Mouse (Mus musculus) neural tube, embryonic 11.5 days (tissue): Measurements from ENCODE around the gene St6galnac6. TPM values are rescaled to one million over a fixed set of nuclear protein-coding genes. Genes with fewer than 3 reads are reported as not detected.

Source experiments
- microRNA counts: library from miRNA; unstranded; fragments of <30 nt; microRNA quantifications from one replicate; lab custom pipeline; 2015
- microRNA-seq: library from miRNA; unstranded; fragments of <30 nt; microRNA quantifications from one replicate; pipeline ENCODE4, GENCODE M21; 2016
- polyA plus RNA-seq: library from polyadenylated mRNA; unstranded; fragments of >200 nt; fragmentation: Nextera tagmentation; extraction: Ambion mirVana; gene quantifications from 2 replicates; pipeline ENCODE4 v1.2.1, GENCODE M21; 2014

The St6galnac6 gene
- polyA plus RNA-seq, 1 experiment from 2014 or later = 5.1 TPM

MicroRNA genes within 50 kb of the gene (microRNA counts, 519-probe panel; counts per million panel counts)
- microRNA mmu-miR-1954 (lab: Ali Mortazavi, UCI) = 171 counts per million, percentile 57 among the panel's probes with 10 or more counts

Small RNA genes lying within 50 kb of the gene (microRNA-seq; reads per million reads assigned to microRNA genes)
- not detected for gene Mir1954

Other genes starting within 250 kb of the St6galnac6 start
- gene Ciz1, start 247.4 kb upstream of the St6galnac6 start, polyA plus RNA-seq = 57.0 TPM in 2 replicates
- gene Dnm1, start 246.4 kb upstream of the St6galnac6 start, polyA plus RNA-seq = 23.7 and 29.5 TPM in 2 replicates
- 59.8 and 65.6 TPM in 2 replicates for gene 1110008P14Rik, start 217.8 kb upstream of the St6galnac6 start, polyA plus RNA-seq
- 0.25 and 0.51 TPM in 2 replicates for gene Lcn2, start 211.5 kb upstream of the St6galnac6 start, polyA plus RNA-seq
- 25.6 and 33.6 TPM in 2 replicates for gene Ptges2, start 203.8 kb upstream of the St6galnac6 start, polyA plus RNA-seq
- gene Naif1, start 149.3 kb upstream of the St6galnac6 start, polyA plus RNA-seq = 5.5 and 6.9 TPM in 2 replicates
- gene Slc25a25, start 148.3 kb upstream of the St6galnac6 start, polyA plus RNA-seq = 28.1 and 33.5 TPM in 2 replicates
- gene Fam102a, start 64.4 kb upstream of the St6galnac6 start, polyA plus RNA-seq = 13.1 and 13.2 TPM in 2 replicates
- gene Dpm2, start 28.9 kb upstream of the St6galnac6 start, polyA plus RNA-seq = 110 and 111 TPM in 2 replicates
- gene Pip5kl1, start 24.9 kb upstream of the St6galnac6 start, polyA plus RNA-seq = 2.6 and 3.6 TPM in 2 replicates
- gene 9430097D07Rik, start 24.0 kb upstream of the St6galnac6 start, polyA plus RNA-seq = 0.25 and 0.58 TPM in 2 replicates
- 20.9 and 21.8 TPM in 2 replicates for gene St6galnac4, start 12.6 kb upstream of the St6galnac6 start, polyA plus RNA-seq
- 33.0 and 33.8 TPM in 2 replicates for gene Ak1, start 22.0 kb downstream of the St6galnac6 start, polyA plus RNA-seq
- gene Eng, start 46.9 kb downstream of the St6galnac6 start, polyA plus RNA-seq = 24.5 and 26.8 TPM in 2 replicates
- gene Fpgs, start 104.4 kb downstream of the St6galnac6 start, polyA plus RNA-seq = 18.0 and 19.4 TPM in 2 replicates
- gene Cdk9, start 113.4 kb downstream of the St6galnac6 start, polyA plus RNA-seq = 82.4 and 84.6 TPM in 2 replicates
- gene Sh2d3c, start 121.3 kb downstream of the St6galnac6 start, polyA plus RNA-seq = 30.6 TPM in 2 replicates
- gene 6330409D20Rik, start 141.3 kb downstream of the St6galnac6 start, polyA plus RNA-seq = 2.1 and 2.2 TPM in 2 replicates
- gene Tor2a, start 157.5 kb downstream of the St6galnac6 start, polyA plus RNA-seq = 59.7 and 63.1 TPM in 2 replicates
- gene Ttc16, start 175.9 kb downstream of the St6galnac6 start, polyA plus RNA-seq = 0.27 and 1.1 TPM in 2 replicates
- gene Ptrh1, start 176.1 kb downstream of the St6galnac6 start, polyA plus RNA-seq = 3.4 and 3.6 TPM in 2 replicates
- 0.87 TPM in 1 of 2 replicates, not detected in the other for gene Cfap157, start 184.7 kb downstream of the St6galnac6 start, polyA plus RNA-seq
- 74.0 and 89.9 TPM in 2 replicates for gene Stxbp1, start 247.5 kb downstream of the St6galnac6 start, polyA plus RNA-seq